Mouse (Mus musculus): ENCODE results near the gene Tiam1.

Gene Tiam1

GRCm38 (mm10) chr16:89995155-89995554, 148.4 kb downstream of the Tiam1 start:
- DNase-seq (ENCODE audit: low read depth, low spot score) = no peak

- DNase-seq (ENCODE audit: low read depth, low spot score) = no peak
These were observed 149.4 kb downstream of the Tiam1 start for GRCm38 (mm10) chr16:89993991-89994825.

- no peak for DNase-seq (ENCODE audit: low read depth, low spot score)
These were observed 150.1 kb downstream of the Tiam1 start for GRCm38 (mm10) chr16:89993506-89993905.

- DNase-seq (ENCODE audit: low read depth, low spot score) = no peak
These were observed 151.8 kb downstream of the Tiam1 start for GRCm38 (mm10) chr16:89991701-89992152.

GRCm38 (mm10) chr16:89990288-89990955, 153.1 kb downstream of the Tiam1 start:
- peak; percentile 72 for DNase-seq (ENCODE audit: low read depth, low spot score)

- DNase-seq (ENCODE audit: low read depth, low spot score) = no peak
These were observed 153.8 kb downstream of the Tiam1 start for GRCm38 (mm10) chr16:89989816-89990215.

GRCm38 (mm10) chr16:89986672-89987362, 156.8 kb downstream of the Tiam1 start:
- no peak for DNase-seq (ENCODE audit: low read depth, low spot score)

- DNase-seq (ENCODE audit: low read depth, low spot score) = peak; percentile 37
These were observed 157.7 kb downstream of the Tiam1 start for GRCm38 (mm10) chr16:89985702-89986481.

GRCm38 (mm10) chr16:89980075-89980744, 163.4 kb downstream of the Tiam1 start:
- DNase-seq (ENCODE audit: low read depth, low spot score) = no peak

GRCm38 (mm10) chr16:89975441-89975840, 168.1 kb downstream of the Tiam1 start:
- no peak for DNase-seq (ENCODE audit: low read depth, low spot score)

- DNase-seq (ENCODE audit: low read depth, low spot score) = no peak
These were observed 169.5 kb downstream of the Tiam1 start for GRCm38 (mm10) chr16:89973814-89974712.

GRCm38 (mm10) chr16:89972854-89973487, 170.6 kb downstream of the Tiam1 start:
- DNase-seq (ENCODE audit: low read depth, low spot score) = no peak

GRCm38 (mm10) chr16:89972018-89972417, 171.6 kb downstream of the Tiam1 start:
- DNase-seq (ENCODE audit: low read depth, low spot score) = no peak

- no peak for DNase-seq (ENCODE audit: low read depth, low spot score)
These were observed 175.5 kb downstream of the Tiam1 start for GRCm38 (mm10) chr16:89968058-89968457.

GRCm38 (mm10) chr16:89962876-89963275, 180.7 kb downstream of the Tiam1 start:
- DNase-seq (ENCODE audit: low read depth, low spot score) = no peak

GRCm38 (mm10) chr16:89960904-89961303, 182.7 kb downstream of the Tiam1 start:
- DNase-seq (ENCODE audit: low read depth, low spot score) = no peak

GRCm38 (mm10) chr16:89960186-89960878, 183.2 kb downstream of the Tiam1 start:
- peak; percentile 57 for DNase-seq (ENCODE audit: low read depth, low spot score)

- no peak for DNase-seq (ENCODE audit: low read depth, low spot score)
These were observed 184.6 kb downstream of the Tiam1 start for GRCm38 (mm10) chr16:89958982-89959381.

GRCm38 (mm10) chr16:89958030-89958429, 185.5 kb downstream of the Tiam1 start:
- no peak for DNase-seq (ENCODE audit: low read depth, low spot score)
